Mouse (Mus musculus) thymus, adult 2 months (tissue): ENCODE measurements around the gene Ddx27. TPM values are rescaled to one million over a fixed set of nuclear protein-coding genes. Genes with fewer than 3 reads are reported as not detected.

Source experiments
- DNase-seq: peaks from one replicate; pipeline ENCODE4 v3.0.0; 2021
- H3K27ac ChIP-seq: fragments of 200-500 bp; 2 replicates; pipeline ENCODE4 v1.5.1; 2012; ENCODE audit warnings: low read length, control low read depth; ENCODE audit not compliant: control insufficient read depth, insufficient read depth
- H3K27me3 ChIP-seq: fragments of 200-500 bp; 2 replicates; pipeline ENCODE4 v1.6.1; 2012; ENCODE audit warnings: mild to moderate bottlenecking, low read length, moderate library complexity, mixed read lengths; ENCODE audit not compliant: control insufficient read depth, insufficient read depth
- H3K36me3 ChIP-seq: fragments of 200-500 bp; 2 replicates; pipeline ENCODE4 v1.6.1; 2012; ENCODE audit warnings: mild to moderate bottlenecking, low read length, moderate library complexity; ENCODE audit not compliant: control insufficient read depth, insufficient read depth
- H3K4me1 ChIP-seq: fragments of 200-500 bp; replicated peaks from 2 replicates; pipeline ENCODE4 v1.6.1; 2012; ENCODE audit warnings: low read length; ENCODE audit not compliant: control insufficient read depth, insufficient read depth
- H3K4me3 ChIP-seq: fragments of 200-500 bp; 2 replicates; pipeline ENCODE4 v1.5.1; 2012; ENCODE audit warnings: mild to moderate bottlenecking, low read length, control low read depth, moderate library complexity; ENCODE audit not compliant: control insufficient read depth, insufficient read depth
- CTCF ChIP-seq: fragments of 200-500 bp; IDR thresholded peaks from 2 replicates; pipeline ENCODE4 v1.5.1; 2012; ENCODE audit warnings: mild to moderate bottlenecking, control low read depth, low read length, moderate library complexity, borderline replicate concordance; ENCODE audit not compliant: control insufficient read depth, poor library complexity, insufficient read depth; ENCODE audit errors: extremely low read depth
- POLR2A ChIP-seq: fragments of 200-500 bp; IDR thresholded peaks from 2 replicates; pipeline ENCODE4 v1.6.1; 2012; ENCODE audit warnings: mild to moderate bottlenecking, low read length, control low read depth, moderate library complexity; ENCODE audit not compliant: control insufficient read depth, poor library complexity, insufficient read depth; ENCODE audit errors: extremely low read depth
- WGBS: fragments of 180-500 bp; shearing (Covaris S2); methylation state at CpG from one replicate; pipeline ENCODE4 v1.1.7; 2018; 5-methylcytosine and 5-hydroxymethylcytosine counted together
- polyA plus RNA-seq: library from polyadenylated mRNA; depleted of rRNA; stranded (reverse); fragments of >200 nt; gene quantifications from 2 replicates; pipeline ENCODE4 v1.2.3, GENCODE M21; 2012

Gene Ddx27
- polyA plus RNA-seq, 1 experiment: 46.0 TPM

- peaks cover 11% of the 10 kb centered on the region for H3K4me1 ChIP-seq
- TF ChIP-seq POLR2A: no peak
- no peak for TF ChIP-seq CTCF
- WGBS: 97% methylated on average over 4 of the region's 4 CpGs
- no peaks in the 10 kb centered on the region for H3K27me3 ChIP-seq
- no peaks in the 10 kb centered on the region for H3K36me3 ChIP-seq
- no peak overlapping the region for H3K27ac ChIP-seq
- H3K4me3 ChIP-seq: no peak overlapping the region
- no peak for DNase-seq
Observed at GRCm38 (mm10) chr2:167076352-167076751, 61.4 kb downstream of the Ddx27 start.

- no peak for DNase-seq
- TF ChIP-seq POLR2A (no peak), CTCF (no peak)
- WGBS: 96% methylated on average over 2 of the region's 2 CpGs
- Histone ChIP-seq H3K27me3 (no peaks in the 10 kb centered on the region), H3K36me3 (no peaks in the 10 kb centered on the region), H3K27ac (no peak overlapping the region), H3K4me1 (peaks cover 12% of the 10 kb centered on the region), H3K4me3 (no peak overlapping the region)
Observed at GRCm38 (mm10) chr2:167076759-167077158, 61.8 kb downstream of the Ddx27 start.

GRCm38 (mm10) chr2:167077199-167077962, 62.4 kb downstream of the Ddx27 start:
- TF ChIP-seq POLR2A (no peak), CTCF (no peak)
- Histone ChIP-seq H3K27ac (no peak overlapping the region), H3K4me1 (peaks cover 11% of the 10 kb centered on the region), H3K36me3 (no peaks in the 10 kb centered on the region), H3K27me3 (no peaks in the 10 kb centered on the region), H3K4me3 (no peak overlapping the region)
- 84% methylated on average over 11 of the region's 11 CpGs for WGBS
- DNase-seq: no peak

DNA sequence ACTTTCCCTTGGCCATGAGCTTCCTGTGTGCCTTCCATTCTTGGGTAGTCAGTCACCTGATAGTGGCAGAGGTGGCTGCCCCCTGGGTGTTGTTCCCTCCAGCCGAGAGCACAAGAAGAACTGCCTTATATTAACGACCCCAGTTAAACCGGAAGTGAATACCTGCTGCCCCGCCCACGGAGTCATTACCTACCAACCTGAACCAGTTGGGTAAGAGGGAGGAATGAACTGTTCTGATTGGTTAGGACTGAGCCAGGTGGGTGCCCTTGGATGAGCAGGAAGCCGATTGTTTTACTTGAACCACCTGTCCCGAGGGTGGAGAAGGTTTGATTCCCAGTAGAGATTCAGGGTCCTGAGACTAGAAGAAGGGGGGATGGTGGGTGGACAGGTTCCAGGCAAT, 63.5 kb downstream of the Ddx27 start:
- peaks cover 11% of the 10 kb centered on the region for H3K4me1 ChIP-seq
- H3K4me3 ChIP-seq: no peak overlapping the region
- 64% methylated on average over 7 of the region's 7 CpGs for WGBS
- no peaks in the 10 kb centered on the region for H3K36me3 ChIP-seq
- TF ChIP-seq POLR2A (no peak), CTCF (no peak)
- H3K27ac ChIP-seq: no peak overlapping the region
- H3K27me3 ChIP-seq: no peaks in the 10 kb centered on the region
- DNase-seq: no peak

GRCm38 (mm10) chr2:167078931-167079495, 64.0 kb downstream of the Ddx27 start:
- TF ChIP-seq CTCF (no peak), POLR2A (no peak)
- WGBS: 86% methylated on average over 9 of the region's 9 CpGs
- Histone ChIP-seq H3K36me3 (no peaks in the 10 kb centered on the region), H3K4me1 (peaks cover 11% of the 10 kb centered on the region), H3K27me3 (no peaks in the 10 kb centered on the region), H3K27ac (no peak overlapping the region), H3K4me3 (no peak overlapping the region)
- DNase-seq: no peak

- Histone ChIP-seq H3K27ac (no peak overlapping the region), H3K36me3 (no peaks in the 10 kb centered on the region), H3K4me3 (no peak overlapping the region), H3K4me1 (peaks cover 11% of the 10 kb centered on the region), H3K27me3 (no peaks in the 10 kb centered on the region)
- no peak for TF ChIP-seq CTCF
- no peak for TF ChIP-seq POLR2A
- 94% methylated on average over 18 of the region's 18 CpGs for WGBS
- no peak for DNase-seq
Observed at GRCm38 (mm10) chr2:167079535-167080257, 64.7 kb downstream of the Ddx27 start.
